Mouse (Mus musculus) brain, adult 2 months (tissue): ENCODE measurements around the gene Ythdf2.

Experiments
- DNase-seq: peaks from one replicate; pipeline ENCODE4 v3.0.0; 2011; ENCODE audit warnings: low read depth, low spot score

The Ythdf2 gene

GRCm38 (mm10) chr4:132210325-132210724, 1.8 kb downstream of the Ythdf2 start:
- no peak for DNase-seq

GRCm38 (mm10) chr4:132209299-132209698, 2.8 kb downstream of the Ythdf2 start:
- no peak for DNase-seq

GRCm38 (mm10) chr4:132207280-132207679, 4.8 kb downstream of the Ythdf2 start:
- no peak for DNase-seq

GRCm38 (mm10) chr4:132198771-132199170, 13.3 kb downstream of the Ythdf2 start:
- DNase-seq = no peak

- no peak for DNase-seq
Measured at GRCm38 (mm10) chr4:132198285-132198712, 13.8 kb downstream of the Ythdf2 start.

- DNase-seq = no peak
Measured at GRCm38 (mm10) chr4:132194975-132195374, 17.1 kb downstream of the Ythdf2 start.

GRCm38 (mm10) chr4:132194373-132194772, 17.7 kb downstream of the Ythdf2 start:
- DNase-seq = no peak

- DNase-seq = no peak
Measured at GRCm38 (mm10) chr4:132187826-132188401, 24.2 kb downstream of the Ythdf2 start.

GRCm38 (mm10) chr4:132183162-132183561, 28.9 kb downstream of the Ythdf2 start:
- DNase-seq = no peak

GRCm38 (mm10) chr4:132181721-132182658, 30.1 kb downstream of the Ythdf2 start:
- no peak for DNase-seq

- peak; percentile 56 for DNase-seq
Measured at GRCm38 (mm10) chr4:132180710-132181109, 31.4 kb downstream of the Ythdf2 start.

- DNase-seq = peak; percentile 85
Measured at GRCm38 (mm10) chr4:132178630-132179059, 33.5 kb downstream of the Ythdf2 start.

GRCm38 (mm10) chr4:132176474-132176873, 35.6 kb downstream of the Ythdf2 start:
- no peak for DNase-seq

- peak; percentile 93 for DNase-seq
Measured at GRCm38 (mm10) chr4:132170891-132171290, 41.2 kb downstream of the Ythdf2 start.

GRCm38 (mm10) chr4:132169761-132170160, 42.3 kb downstream of the Ythdf2 start:
- peak; percentile 76 for DNase-seq

GRCm38 (mm10) chr4:132169271-132169670, 42.8 kb downstream of the Ythdf2 start:
- DNase-seq = no peak

- DNase-seq = no peak
Measured at GRCm38 (mm10) chr4:132167436-132167835, 44.7 kb downstream of the Ythdf2 start.

- no peak for DNase-seq
Measured at GRCm38 (mm10) chr4:132166350-132167290, 45.5 kb downstream of the Ythdf2 start.

GRCm38 (mm10) chr4:132165691-132166090, 46.4 kb downstream of the Ythdf2 start:
- DNase-seq = peak; percentile 77

- no peak for DNase-seq
Measured at GRCm38 (mm10) chr4:132156941-132157622, 55.0 kb downstream of the Ythdf2 start.
